Mouse (Mus musculus) hindbrain, embryonic 11.5 days (tissue): ENCODE results near the gene Snrk. TPM values are rescaled to one million over a fixed set of nuclear protein-coding genes. Genes with fewer than 3 reads are reported as not detected.
A peak's percentile ranks its signal among the peaks of the same experiment; 100 is the strongest.

Experiments
- ATAC-seq: fragments of 200-750 bp; cut with Nextera tagmentation; 2 replicates; pipeline ENCODE4 v1.8.0; 2017; ENCODE audit warnings: mild to moderate bottlenecking, moderate TSS enrichment, moderate library complexity; ENCODE audit not compliant: low FRiP score
- DNase-seq: peaks from one replicate; pipeline ENCODE4 v3.0.0-alpha.2; 2015; ENCODE audit warnings: low spot score
- H3K27ac ChIP-seq: fragments of 300-500 bp; sonication (generic); 2 replicates; pipeline ENCODE4 v1.5.1; 2014; ENCODE audit warnings: mild to moderate bottlenecking, low read depth, low read length
- H3K27me3 ChIP-seq: fragments of 300-500 bp; sonication (generic); 2 replicates; pipeline ENCODE4 v1.6.1; 2014; ENCODE audit warnings: mild to moderate bottlenecking, low read length, moderate library complexity, mixed read lengths; ENCODE audit not compliant: control insufficient read depth, insufficient read depth
- H3K36me3 ChIP-seq: fragments of 300-500 bp; sonication (generic); 2 replicates; pipeline ENCODE4 v1.6.1; 2014; ENCODE audit warnings: mild to moderate bottlenecking, low read length, moderate library complexity, mixed read lengths; ENCODE audit not compliant: control insufficient read depth, insufficient read depth
- H3K4me1 ChIP-seq: fragments of 300-500 bp; sonication (generic); replicated peaks from 2 replicates; pipeline ENCODE4 v1.6.1; 2014; ENCODE audit warnings: low read length, mixed read lengths; ENCODE audit not compliant: control insufficient read depth, insufficient read depth
- H3K4me2 ChIP-seq: fragments of 300-500 bp; sonication (generic); replicated peaks from 2 replicates; pipeline ENCODE4 v1.6.1; 2014; ENCODE audit warnings: mild to moderate bottlenecking, low read depth, low read length
- H3K4me3 ChIP-seq: fragments of 300-500 bp; sonication (generic); 2 replicates; pipeline ENCODE4 v1.5.1; 2014; ENCODE audit warnings: low read depth, low read length
- H3K9ac ChIP-seq: fragments of 300-500 bp; sonication (generic); 2 replicates; pipeline ENCODE4 v1.6.1; 2014; ENCODE audit warnings: low read depth, low read length
- H3K9me3 ChIP-seq: fragments of 300-500 bp; sonication (generic); 2 replicates; pipeline ENCODE4 v1.6.1; 2016; ENCODE audit warnings: low read length; ENCODE audit not compliant: control insufficient read depth
- WGBS: fragments of 180-500 bp; shearing (Covaris S2); extraction: QIAGEN DNeasy Blood & Tissue Kit; methylation state at CpG from one replicate; pipeline ENCODE4 v1.1.7; 2014; 5-methylcytosine and 5-hydroxymethylcytosine counted together
- polyA plus RNA-seq: library from polyadenylated mRNA; unstranded; fragments of >200 nt; fragmentation: Nextera tagmentation; extraction: Ambion mirVana; gene quantifications from 2 replicates; pipeline ENCODE4 v1.2.1, GENCODE M21; 2014

Gene Snrk
- polyA plus RNA-seq, 1 experiment from 2014 or later: 22.0 TPM

- no peak overlapping the region for H3K27ac ChIP-seq
- no peaks in the 10 kb centered on the region for H3K27me3 ChIP-seq
- DNase-seq (no peak), ATAC-seq (no peak)
- no peak overlapping the region for H3K4me3 ChIP-seq
- 87% methylated on average over 7 of the region's 7 CpGs for WGBS
- no peaks in the 10 kb centered on the region for H3K9me3 ChIP-seq
- no peak overlapping the region for H3K4me2 ChIP-seq
- no peaks in the 10 kb centered on the region for H3K36me3 ChIP-seq
- H3K4me1 ChIP-seq: no peaks in the 10 kb centered on the region
- H3K9ac ChIP-seq: no peak overlapping the region
Observed at GRCm38 (mm10) chr9:122187451-122187921, 70.4 kb downstream of the Snrk start.

- Histone ChIP-seq H3K9me3 (no peaks in the 10 kb centered on the region), H3K4me3 (no peak overlapping the region), H3K4me2 (no peak overlapping the region), H3K9ac (no peak overlapping the region), H3K4me1 (no peaks in the 10 kb centered on the region), H3K27ac (no peak overlapping the region), H3K36me3 (no peaks in the 10 kb centered on the region), H3K27me3 (no peaks in the 10 kb centered on the region)
- DNase-seq: no peak
- WGBS: 71% methylated on average over 1 of the region's 1 CpGs
- no peak for ATAC-seq
Observed at GRCm38 (mm10) chr9:122188724-122189123, 71.7 kb downstream of the Snrk start.

- DNase-seq: no peak
- 77% methylated on average over 5 of the region's 5 CpGs for WGBS
- H3K9me3 ChIP-seq: no peaks in the 10 kb centered on the region
- H3K4me1 ChIP-seq: no peaks in the 10 kb centered on the region
- no peaks in the 10 kb centered on the region for H3K27me3 ChIP-seq
- no peak overlapping the region for H3K4me2 ChIP-seq
- H3K36me3 ChIP-seq: no peaks in the 10 kb centered on the region
- H3K4me3 ChIP-seq: no peak overlapping the region
- no peak for ATAC-seq
- no peak overlapping the region for H3K9ac ChIP-seq
- no peak overlapping the region for H3K27ac ChIP-seq
Observed at GRCm38 (mm10) chr9:122193361-122193760, 76.3 kb downstream of the Snrk start.

GRCm38 (mm10) chr9:122193823-122194222, 76.8 kb downstream of the Snrk start:
- Histone ChIP-seq H3K9ac (no peak overlapping the region), H3K4me3 (no peak overlapping the region), H3K36me3 (no peaks in the 10 kb centered on the region), H3K27ac (no peak overlapping the region), H3K27me3 (no peaks in the 10 kb centered on the region), H3K4me1 (no peaks in the 10 kb centered on the region), H3K9me3 (no peaks in the 10 kb centered on the region), H3K4me2 (no peak overlapping the region)
- 88% methylated on average over 5 of the region's 5 CpGs for WGBS
- no peak for DNase-seq
- ATAC-seq: no peak

GRCm38 (mm10) chr9:122195042-122195682, 78.1 kb downstream of the Snrk start:
- Histone ChIP-seq H3K36me3 (no peaks in the 10 kb centered on the region), H3K27ac (no peak overlapping the region), H3K9ac (no peak overlapping the region), H3K27me3 (no peaks in the 10 kb centered on the region), H3K4me2 (no peak overlapping the region), H3K9me3 (no peaks in the 10 kb centered on the region), H3K4me1 (no peaks in the 10 kb centered on the region), H3K4me3 (no peak overlapping the region)
- ATAC-seq (no peak), DNase-seq (no peak)
- WGBS: 90% methylated on average over 5 of the region's 5 CpGs

- 84% methylated on average over 5 of the region's 5 CpGs for WGBS
- no peaks in the 10 kb centered on the region for H3K36me3 ChIP-seq
Observed at GRCm38 (mm10) chr9:122197021-122197420, 80.0 kb downstream of the Snrk start.

GRCm38 (mm10) chr9:122198621-122199020, 81.6 kb downstream of the Snrk start:
- Histone ChIP-seq H3K36me3 (no peaks in the 10 kb centered on the region), H3K9me3 (no peaks in the 10 kb centered on the region), H3K27me3 (no peaks in the 10 kb centered on the region), H3K9ac (no peak overlapping the region), H3K27ac (no peak overlapping the region), H3K4me1 (no peaks in the 10 kb centered on the region), H3K4me3 (no peak overlapping the region), H3K4me2 (no peak overlapping the region)
- WGBS: 87% methylated on average over 3 of the region's 3 CpGs
- DNase-seq (no peak), ATAC-seq (no peak)

More at GRCm38 (mm10) chr9:122197021-122197420, 80.0 kb downstream of the Snrk start:
- no peak for ATAC-seq
- H3K9me3 ChIP-seq: no peaks in the 10 kb centered on the region
- no peak overlapping the region for H3K9ac ChIP-seq
- no peak overlapping the region for H3K27ac ChIP-seq
- no peak for DNase-seq
- H3K4me3 ChIP-seq: no peak overlapping the region
- H3K4me1 ChIP-seq: no peaks in the 10 kb centered on the region
- H3K27me3 ChIP-seq: no peaks in the 10 kb centered on the region
- no peak overlapping the region for H3K4me2 ChIP-seq

- H3K36me3 ChIP-seq: no peaks in the 10 kb centered on the region
- DNase-seq (peak; percentile 36), ATAC-seq (no peak)
- no peak overlapping the region for H3K4me3 ChIP-seq
- H3K4me1 ChIP-seq: no peaks in the 10 kb centered on the region
- no peak overlapping the region for H3K9ac ChIP-seq
- H3K9me3 ChIP-seq: no peaks in the 10 kb centered on the region
- no peak overlapping the region for H3K27ac ChIP-seq
- WGBS: 30% methylated on average over 6 of the region's 6 CpGs
- H3K27me3 ChIP-seq: no peaks in the 10 kb centered on the region
- no peak overlapping the region for H3K4me2 ChIP-seq
Observed at GRCm38 (mm10) chr9:122199253-122199652, 82.2 kb downstream of the Snrk start.

GRCm38 (mm10) chr9:122204508-122204907, 87.4 kb downstream of the Snrk start:
- Histone ChIP-seq H3K4me2 (no peak overlapping the region), H3K9me3 (no peaks in the 10 kb centered on the region), H3K27ac (no peak overlapping the region), H3K4me1 (no peaks in the 10 kb centered on the region), H3K4me3 (no peak overlapping the region), H3K36me3 (no peaks in the 10 kb centered on the region), H3K27me3 (no peaks in the 10 kb centered on the region), H3K9ac (no peak overlapping the region)
- peak; percentile 38 for DNase-seq
- WGBS: 69% methylated on average over 7 of the region's 7 CpGs
- no peak for ATAC-seq
